Mouse (Mus musculus): ENCODE results near the gene Inpp1.
A peak's percentile ranks its signal among the peaks of the same experiment; 100 is the strongest.

The Inpp1 gene

GRCm38 (mm10) chr1:52792701-52793100 lies 24.8 kb downstream of the Inpp1 start:
- DNase-seq (ENCODE audit: low spot score) = no peak

- DNase-seq (ENCODE audit: low spot score) = no peak
Observed at GRCm38 (mm10) chr1:52787254-52787653, 30.2 kb downstream of the Inpp1 start.

GRCm38 (mm10) chr1:52765176-52766111 lies 52.0 kb downstream of the Inpp1 start:
- peak; percentile 84 for DNase-seq (ENCODE audit: low spot score)

- no peak for DNase-seq (ENCODE audit: low spot score)
Observed at GRCm38 (mm10) chr1:52763894-52764809, 53.3 kb downstream of the Inpp1 start.

- DNase-seq (ENCODE audit: low spot score) = no peak
Observed at GRCm38 (mm10) chr1:52758174-52758573, 59.3 kb downstream of the Inpp1 start.

- DNase-seq (ENCODE audit: low spot score) = no peak
Observed at GRCm38 (mm10) chr1:52754331-52754730, 63.2 kb downstream of the Inpp1 start.

- DNase-seq (ENCODE audit: low spot score) = no peak
Observed at GRCm38 (mm10) chr1:52753828-52754227, 63.7 kb downstream of the Inpp1 start.

- DNase-seq (ENCODE audit: low spot score) = no peak
Observed at GRCm38 (mm10) chr1:52752706-52753105, 64.8 kb downstream of the Inpp1 start.

GRCm38 (mm10) chr1:52751634-52752033 lies 65.9 kb downstream of the Inpp1 start:
- DNase-seq (ENCODE audit: low spot score) = no peak

- peak; percentile 80 for DNase-seq (ENCODE audit: low spot score)
Observed at GRCm38 (mm10) chr1:52749978-52750377, 67.5 kb downstream of the Inpp1 start.

GRCm38 (mm10) chr1:52748260-52748659 lies 69.2 kb downstream of the Inpp1 start:
- DNase-seq (ENCODE audit: low spot score) = no peak

GRCm38 (mm10) chr1:52742567-52742966 lies 74.9 kb downstream of the Inpp1 start:
- DNase-seq (ENCODE audit: low spot score) = no peak

Measured in yolk sac, embryonic 10.5 days (tissue).